Comparison of ENCODE assay signal across 26 mouse cellular contexts in genomic region chr4:40150046-40150445, GRCm38 (mm10). TPM values are rescaled to one million over a fixed set of nuclear protein-coding genes. Genes with fewer than 3 reads are reported as not detected.
DNase-seq lines count a peak whose midpoint lies in the region; ATAC-seq lines count a peak whose summit lies in the region.
"Had no signal": no experiment of that assay in that cellular context is flagged by ENCODE, and none has a peak within 500 bp of the region (broad histone marks: within the 10 kb centered on the region; RNA-seq: fewer than 3 reads in every experiment).

No protein-coding gene starts in this region.

- no peak overlapping the region for H3K9ac ChIP-seq in intestine, embryonic 15.5 days
- H3K9ac ChIP-seq: embryonic facial prominence, embryonic 12.5 days; forebrain, embryonic 13.5 days; forebrain, embryonic 15.5 days; forebrain, postnatal 0 days had no signal

- WGBS in intestine, embryonic 15.5 days: 92% methylated on average over 7 of the region's 7 CpGs

- no peaks in the 10 kb centered on the region for H3K9me3 ChIP-seq in intestine, embryonic 15.5 days
- H3K9me3 ChIP-seq: embryonic facial prominence, embryonic 10.5 days; embryonic facial prominence, embryonic 12.5 days; forebrain, embryonic 13.5 days; forebrain, embryonic 15.5 days; G1E had no signal

- peak; percentile 24 for DNase-seq in adrenal gland, postnatal 10 days
- DNase-seq in adrenal gland, adult 18-20 months (ENCODE audit: low spot score in 2 of 2): no peak
- DNase-seq in heart, adult 11 months: peak; percentile 42
- no peak for DNase-seq in heart, postnatal 25 days (ENCODE audit: low spot score)
- DNase-seq in adipocyte (ENCODE audit: low spot score): peak; percentile 75
- peak; percentile 99 for DNase-seq in fat pad, adult 2 months (ENCODE audit: extremely low read depth, low read depth, low spot score)
- no peak for DNase-seq in left cerebral cortex, adult 8-10 months (ENCODE audit: low spot score in 2 of 2)
- DNase-seq: adrenal gland, adult 8-10 months; adrenal gland, postnatal 36 days; B cell, adult 2 months; cerebellum, adult 11-12 months; cerebellum, adult 2 months; cerebellum, adult 9-10 months; cerebellum, postnatal 10 days; cerebellum, postnatal 25 days; forebrain, postnatal 0 days had no signal

- H3K27me3 ChIP-seq in intestine, embryonic 15.5 days (replicated peaks): no peaks in the 10 kb centered on the region
- H3K27me3 ChIP-seq: CH12.LX; embryonic facial prominence, embryonic 12.5 days; forebrain, embryonic 13.5 days; forebrain, embryonic 15.5 days; Patski had no signal

- no peak overlapping the region for H3K4me3 ChIP-seq in intestine, embryonic 15.5 days (replicated peaks)
- H3K4me3 ChIP-seq: embryonic facial prominence, embryonic 10.5 days; embryonic facial prominence, embryonic 12.5 days; forebrain, embryonic 13.5 days; forebrain, embryonic 15.5 days had no signal

- ATAC-seq in intestine, embryonic 15.5 days: no peak
- ATAC-seq: activated CD4-positive, CD25-positive, alpha-beta regulatory T cell, adult 4 months; CD4-positive, CD25-positive, alpha-beta regulatory T cell, adult 4 months; forebrain, embryonic 13.5 days; forebrain, embryonic 15.5 days; forebrain, postnatal 0 days; Patski had no signal

- H3K4me2 ChIP-seq in intestine, embryonic 15.5 days (replicated peaks): no peak overlapping the region
- H3K4me2 ChIP-seq: embryonic facial prominence, embryonic 12.5 days; forebrain, embryonic 13.5 days; forebrain, embryonic 15.5 days had no signal

- H3K27ac ChIP-seq in intestine, embryonic 15.5 days: no peak overlapping the region
- H3K27ac ChIP-seq: embryonic facial prominence, embryonic 10.5 days; embryonic facial prominence, embryonic 12.5 days; forebrain, embryonic 13.5 days; forebrain, embryonic 15.5 days had no signal

- intact Hi-C loops in heart, postnatal 25 days (cut with DNase I): no loop called here

- no peaks in the 10 kb centered on the region for H3K36me3 ChIP-seq in intestine, embryonic 15.5 days
- H3K36me3 ChIP-seq: embryonic facial prominence, embryonic 10.5 days; embryonic facial prominence, embryonic 12.5 days; forebrain, embryonic 15.5 days had no signal

- 0 out of 2 replicates have a peak, but pooled peaks cover under 1% of the 10 kb centered on the region for H3K4me1 ChIP-seq in intestine, embryonic 15.5 days (replicated peaks)
- H3K4me1 ChIP-seq: embryonic facial prominence, embryonic 12.5 days had no signal

RNA-seq across cellular contexts. Expression of gene Aco1, which starts 7.2 kb away (rescaled TPM):
- 100 to 1,000 TPM; 130 to 174 TPM for total RNA-seq in adrenal gland, postnatal 10 days (2021)
- 100 to 1,000 TPM; 108 to 132 TPM for total RNA-seq in adrenal gland, adult 18-20 months (2021)
- total RNA-seq in heart, postnatal 25 days (2021): 10 to 100 TPM; 32.6 to 33.0 TPM
- 10 to 100 TPM; 30.0 to 32.8 (median 31.5) TPM for total RNA-seq in left cerebral cortex, adult 8-10 months (2022)
- 66.9 and 68.1 TPM in 2 replicates for polyA plus RNA-seq in intestine, embryonic 15.5 days (2015; fragmentation: Nextera tagmentation; extraction: Ambion mirVana)

Comparison
In these comparisons a context has a peak if more than half of its experiments do, and no peak if none do; other contexts are left out.
1. DNase-seq: peak in adrenal gland, postnatal 10 days (single experiment), heart, adult 11 months (single experiment), adipocyte (single experiment) and fat pad, adult 2 months (single experiment); none in adrenal gland, adult 18-20 months (0 of 2), heart, postnatal 25 days (single experiment) and left cerebral cortex, adult 8-10 months (0 of 2).